8 mouse cellular contexts compared by ENCODE assay signal in genomic region chr7:7277966-7278567, GRCm38 (mm10). TPM values are rescaled to one million over a fixed set of nuclear protein-coding genes. Genes with fewer than 3 reads are reported as not detected.
DNase-seq lines count a peak whose midpoint lies in the region; ATAC-seq and TF ChIP-seq lines count a peak whose summit lies in the region.
"Not testable (repeated sequence)": the region's sequence is repeated elsewhere in the genome, so short reads cannot be mapped to it uniquely, and the experiment has no call there.

Gene Gm45844, minus strand, starts transcription at chr7:7278289.

- TF ChIP-seq CTCF in bone marrow macrophage, adult 2 months (IDR thresholded peaks at IDR 0.05; ENCODE audit: low read depth, low read length): peak; percentile 100

- not testable (repeated sequence) for H3K9me3 ChIP-seq in heart, embryonic 14.5 days (ENCODE audit: control insufficient read depth, low read length); liver, embryonic 13.5 days (replicated peaks); stomach, embryonic 14.5 days (ENCODE audit: control insufficient read depth, low read depth, low read length)

- H3K36me3 ChIP-seq in heart, embryonic 14.5 days (ENCODE audit: control insufficient read depth, insufficient read depth, low read length); stomach, embryonic 14.5 days (ENCODE audit: control insufficient read depth, insufficient read depth, low read length): not testable (repeated sequence)
- peaks cover 11% of the 10 kb centered on the region for H3K36me3 ChIP-seq in liver, embryonic 13.5 days

- peak; percentile 83 for DNase-seq in A20 (ENCODE audit: low read depth, low spot score)
- peak; percentile 44 for DNase-seq in fibroblast of lung, adult 2 months (ENCODE audit: low read depth)
- peak; percentile 93 for DNase-seq in kidney, postnatal 14 days
- peak; percentile 47 for DNase-seq in liver, embryonic 13.5 days
- DNase-seq in natural killer cell, adult 2 months (ENCODE audit: low spot score in 2 of 2): peak; percentile 89 to 92

- peak within 1 kb of the TSS; percentile 77 for H3K4me3 ChIP-seq in bone marrow macrophage, adult 2 months (ENCODE audit: insufficient read depth, low read length)
- peak within 1 kb of the TSS; percentile 40 to 48 for H3K4me3 ChIP-seq in heart, embryonic 14.5 days (ENCODE audit: control insufficient read depth in 1 of 2, insufficient read depth in 1 of 2, low read depth in 1 of 2, low read length in 2 of 2)
- H3K4me3 ChIP-seq in liver, embryonic 13.5 days (replicated peaks): peak within 1 kb of the TSS; percentile 45
- H3K4me3 ChIP-seq in stomach, embryonic 14.5 days (ENCODE audit: low read depth, low read length): peak within 1 kb of the TSS; percentile 26

- H3K9ac ChIP-seq in heart, embryonic 14.5 days (ENCODE audit: low read length): peak within 1 kb of the TSS; percentile 64
- H3K9ac ChIP-seq in liver, embryonic 13.5 days: peak within 1 kb of the TSS; percentile 11; the same call in 1 of the 2 replicates
- not testable (repeated sequence) for H3K9ac ChIP-seq in stomach, embryonic 14.5 days (replicated peaks; ENCODE audit: low read depth, low read length)

- peak within 1 kb of the TSS; percentile 40 for H3K27ac ChIP-seq in bone marrow macrophage, adult 2 months (ENCODE audit: insufficient read depth, low read depth, low read length)
- H3K27ac ChIP-seq in heart, embryonic 14.5 days (replicated peaks in 1 of 2; ENCODE audit: control insufficient read depth in 1 of 2, insufficient read depth in 1 of 2, low read depth in 2 of 2, low read length in 2 of 2): peak within 1 kb of the TSS; percentile 17 to 45; a peak in 2 of 4 replicates
- not testable (repeated sequence) for H3K27ac ChIP-seq in liver, embryonic 13.5 days
- peak within 1 kb of the TSS; percentile 4; the same call in 1 of the 2 replicates for H3K27ac ChIP-seq in stomach, embryonic 14.5 days (ENCODE audit: low read length)

- not testable (repeated sequence) for H3K27me3 ChIP-seq in heart, embryonic 14.5 days (ENCODE audit: control insufficient read depth, insufficient read depth, low read length); liver, embryonic 13.5 days; stomach, embryonic 14.5 days (ENCODE audit: control insufficient read depth, insufficient read depth, low read length)

- ATAC-seq in heart, embryonic 14.5 days (ENCODE audit: insufficient number of reproducible peaks, insufficient read depth, low FRiP score, low read depth): peak; percentile 100
- ATAC-seq in liver, embryonic 13.5 days (ENCODE audit: low read depth): peak; percentile 99
- ATAC-seq in stomach, embryonic 14.5 days (ENCODE audit: insufficient number of reproducible peaks, insufficient read depth, low FRiP score, low read depth): peak; percentile 99

- H3K4me2 ChIP-seq in heart, embryonic 14.5 days (ENCODE audit: low read length): peak within 1 kb of the TSS; percentile 53
- peak within 1 kb of the TSS; percentile 51 for H3K4me2 ChIP-seq in liver, embryonic 13.5 days
- H3K4me2 ChIP-seq in stomach, embryonic 14.5 days (replicated peaks; ENCODE audit: low read depth, low read length): peak within 1 kb of the TSS; percentile 22

- not testable (repeated sequence) for TF ChIP-seq POLR2A in bone marrow macrophage, adult 2 months (IDR thresholded peaks at IDR 0.05; ENCODE audit: borderline replicate concordance, low read depth, low read length)

- WGBS in heart, embryonic 14.5 days: 43% methylated on average over 45 of the region's 45 CpGs
- 38% methylated on average over 45 of the region's 45 CpGs for WGBS in liver, embryonic 13.5 days (ENCODE audit: insufficient replicate concordance)
- 35% methylated on average over 45 of the region's 45 CpGs for WGBS in stomach, embryonic 14.5 days

- peaks cover 24% of the 10 kb centered on the region for H3K4me1 ChIP-seq in bone marrow macrophage, adult 2 months (ENCODE audit: control insufficient read depth, insufficient read depth, low read length)
- not testable (repeated sequence) for H3K4me1 ChIP-seq in heart, embryonic 14.5 days (ENCODE audit: control insufficient read depth in 2 of 2, insufficient read depth in 2 of 2, low read length in 2 of 2); liver, embryonic 13.5 days (replicated peaks); stomach, embryonic 14.5 days (ENCODE audit: control insufficient read depth, insufficient read depth, low read length)

RNA-seq across cellular contexts. Expression of gene Gm45844, which starts in this region (rescaled TPM):
- 3.0 and 3.4 TPM in 2 replicates for polyA plus RNA-seq in bone marrow macrophage, adult 2 months (2012; ENCODE audit: insufficient read depth, insufficient read length, missing spikeins)
- polyA plus RNA-seq in heart, embryonic 14.5 days (2014; fragmentation: Nextera tagmentation; extraction: Ambion mirVana): 1.9 and 2.3 TPM in 2 replicates
- polyA plus RNA-seq in liver, embryonic 13.5 days (2015; fragmentation: Nextera tagmentation; extraction: Ambion mirVana): 1.4 and 1.5 TPM in 2 replicates
- 3.3 and 4.0 TPM in 2 replicates for polyA plus RNA-seq in stomach, embryonic 14.5 days (2014; fragmentation: Nextera tagmentation; extraction: Ambion mirVana)

Comparison
In these comparisons a context has a peak if more than half of its experiments do, and no peak if none do; other contexts are left out.
1. H3K4me3 ChIP-seq: peak in every context shown above with its lines; median percentile 77 in bone marrow macrophage, adult 2 months; 45 in liver, embryonic 13.5 days; 44 in heart, embryonic 14.5 days; 26 in stomach, embryonic 14.5 days.